Mouse (Mus musculus) forebrain, embryonic 11.5 days (tissue): ENCODE measurements at regions not wholly inside any gene's neighbourhood (a gene's known extent, or its start where the extent isn't known, plus 50 kb on each side); places are given as distances from the start of the nearest gene placed in this dataset.
A peak's percentile ranks its signal among the peaks of the same experiment; 100 is the strongest.

Experiments
- ATAC-seq: fragments of 200-750 bp; cut with Nextera tagmentation; replicated peaks from 2 replicates; pipeline ENCODE4 v1.8.0; 2017; ENCODE audit warnings: moderate TSS enrichment; ENCODE audit not compliant: low FRiP score
- DNase-seq: peaks from one replicate; pipeline ENCODE4 v3.0.0-alpha.2; 2017; ENCODE audit warnings: low spot score
- H3K27ac ChIP-seq: fragments of 300-500 bp; sonication (generic); 2 replicates; pipeline ENCODE4 v1.5.1; 2014; ENCODE audit warnings: low read depth, low read length
- H3K27me3 ChIP-seq: fragments of 300-500 bp; sonication (generic); 2 replicates; pipeline ENCODE4 v1.6.1; 2014; ENCODE audit warnings: mild to moderate bottlenecking, low read length, mixed read lengths; ENCODE audit not compliant: control insufficient read depth, insufficient read depth
- H3K36me3 ChIP-seq: fragments of 300-500 bp; sonication (generic); 2 replicates; pipeline ENCODE4 v1.6.1; 2014; ENCODE audit warnings: mild to moderate bottlenecking, low read length, moderate library complexity, mixed read lengths; ENCODE audit not compliant: control insufficient read depth, insufficient read depth
- H3K4me1 ChIP-seq: fragments of 300-500 bp; sonication (generic); replicated peaks from 2 replicates; pipeline ENCODE4 v1.6.1; 2014; ENCODE audit warnings: low read length, mixed read lengths; ENCODE audit not compliant: control insufficient read depth, insufficient read depth
- H3K4me2 ChIP-seq: fragments of 300-500 bp; sonication (generic); 2 replicates; pipeline ENCODE4 v1.6.1; 2014; ENCODE audit warnings: low read depth, mild to moderate bottlenecking, low read length, moderate library complexity, mixed read lengths; ENCODE audit not compliant: severe bottlenecking
- H3K4me3 ChIP-seq: fragments of 300-500 bp; sonication (generic); 2 replicates; pipeline ENCODE4 v1.5.1; 2014; ENCODE audit warnings: low read depth, low read length
- H3K9ac ChIP-seq: fragments of 300-500 bp; sonication (generic); 2 replicates; pipeline ENCODE4 v1.6.1; 2014; ENCODE audit warnings: low read length
- H3K9me3 ChIP-seq: fragments of 300-500 bp; sonication (generic); 2 replicates; pipeline ENCODE4 v1.6.1; 2016; ENCODE audit warnings: low read length, mixed read lengths; ENCODE audit not compliant: control insufficient read depth
- WGBS: fragments of 180-500 bp; shearing (Covaris S2); extraction: QIAGEN DNeasy Blood & Tissue Kit; methylation state at CpG from one replicate; pipeline ENCODE4 v1.1.7; 2014; 5-methylcytosine and 5-hydroxymethylcytosine counted together

DNA sequence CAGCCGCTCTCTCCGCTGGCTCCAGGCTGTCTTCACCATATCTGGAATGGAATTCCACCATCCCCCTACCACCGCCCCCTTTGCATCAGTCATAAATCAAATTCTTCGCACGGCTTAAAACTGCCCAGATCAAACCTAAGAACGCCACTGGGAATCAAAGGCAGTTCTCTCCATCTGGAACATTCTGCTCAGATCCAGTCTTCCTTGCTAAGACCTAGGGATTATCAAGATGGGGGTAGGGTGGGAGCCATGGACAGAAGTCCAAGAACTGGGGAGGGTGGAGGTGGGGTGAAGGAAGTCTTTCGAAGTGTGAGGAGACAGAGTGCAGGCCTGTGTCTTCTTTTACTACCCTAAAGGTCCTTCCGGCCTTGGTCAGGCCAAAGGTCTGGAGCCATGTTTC lies 236.4 kb upstream of the Rtl1 start:
- WGBS = 93% methylated on average over 8 of the region's 8 CpGs
- no peak overlapping the region for H3K27ac ChIP-seq
- DNase-seq (no peak), ATAC-seq (no peak)
- H3K36me3 ChIP-seq = no peaks in the 10 kb centered on the region
- no peak overlapping the region for H3K4me3 ChIP-seq
- H3K9me3 ChIP-seq = no peaks in the 10 kb centered on the region
- peaks cover 6% of the 10 kb centered on the region; the same call in 1 of the 2 replicates for H3K4me1 ChIP-seq
- no peaks in the 10 kb centered on the region for H3K27me3 ChIP-seq
- H3K4me2 ChIP-seq = no peak overlapping the region
- H3K9ac ChIP-seq = no peak overlapping the region

DNA sequence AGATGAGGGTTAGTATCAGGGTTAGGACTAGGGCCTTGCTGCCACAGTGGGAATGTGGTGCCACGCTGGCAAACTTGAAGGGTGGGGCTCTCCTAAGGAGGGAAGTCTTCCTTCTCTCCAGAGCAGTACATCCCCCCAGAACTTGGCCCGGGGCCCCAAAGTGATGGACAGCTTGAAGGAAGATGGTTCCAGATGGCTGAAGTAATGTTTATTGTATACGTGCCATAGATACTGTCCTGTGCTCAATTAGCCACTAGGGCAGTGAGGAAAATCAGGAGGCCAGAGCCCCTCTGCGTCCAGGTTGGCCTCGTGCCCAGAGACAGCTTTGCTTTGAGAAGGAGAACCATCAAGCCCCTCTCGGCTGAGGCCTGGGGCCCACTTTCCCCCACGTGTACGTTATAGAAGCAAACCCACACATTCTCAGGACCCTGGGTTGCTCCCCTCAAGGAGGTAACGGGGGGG lies 239.0 kb upstream of the Rtl1 start:
- Histone ChIP-seq H3K9ac (no peak overlapping the region), H3K27me3 (no peaks in the 10 kb centered on the region), H3K27ac (no peak overlapping the region), H3K4me3 (no peak overlapping the region), H3K4me1 (0 out of 2 replicates have a peak, but pooled peaks cover 6% of the 10 kb centered on the region), H3K36me3 (no peaks in the 10 kb centered on the region), H3K4me2 (no peak overlapping the region), H3K9me3 (no peaks in the 10 kb centered on the region)
- ATAC-seq = peak; percentile 76; the same call in 1 of the 2 replicates
- WGBS = 42% methylated on average over 9 of the region's 9 CpGs
- peak; percentile 59 for DNase-seq

DNA sequence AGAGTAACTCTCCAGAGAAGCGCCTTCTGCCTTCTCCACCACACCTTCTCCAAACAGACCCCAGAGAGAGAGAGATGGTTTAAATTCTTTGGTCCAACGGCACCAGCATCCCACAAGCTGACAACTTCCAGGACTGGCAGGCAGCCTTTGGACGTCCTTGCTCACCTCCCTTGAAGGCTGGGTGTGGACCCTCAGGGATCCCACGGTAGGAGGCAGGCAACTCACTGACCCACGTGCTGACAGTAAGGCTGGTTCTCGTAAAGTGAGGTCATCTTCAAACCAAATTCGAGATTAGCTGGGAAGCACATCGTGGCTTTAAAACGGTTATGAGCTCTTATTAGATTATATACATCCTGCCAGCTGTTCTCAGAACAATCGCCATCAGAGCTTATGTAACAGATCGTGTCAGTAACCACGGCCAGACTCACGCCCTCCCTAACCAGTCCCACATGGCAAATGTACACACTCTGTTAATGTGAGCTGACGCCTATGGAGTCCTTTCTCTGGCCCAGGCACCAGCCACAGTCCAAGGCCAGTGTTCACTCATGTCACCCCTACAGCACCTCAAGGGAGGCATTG lies 239.9 kb upstream of the Rtl1 start:
- DNase-seq = no peak
- Histone ChIP-seq H3K9ac (no peak overlapping the region), H3K36me3 (no peaks in the 10 kb centered on the region), H3K9me3 (no peaks in the 10 kb centered on the region), H3K27me3 (no peaks in the 10 kb centered on the region), H3K4me1 (0 out of 2 replicates have a peak, but pooled peaks cover 6% of the 10 kb centered on the region), H3K4me3 (no peak overlapping the region), H3K27ac (no peak overlapping the region), H3K4me2 (no peak overlapping the region)
- 78% methylated on average over 14 of the region's 14 CpGs for WGBS
- no peak for ATAC-seq

DNA sequence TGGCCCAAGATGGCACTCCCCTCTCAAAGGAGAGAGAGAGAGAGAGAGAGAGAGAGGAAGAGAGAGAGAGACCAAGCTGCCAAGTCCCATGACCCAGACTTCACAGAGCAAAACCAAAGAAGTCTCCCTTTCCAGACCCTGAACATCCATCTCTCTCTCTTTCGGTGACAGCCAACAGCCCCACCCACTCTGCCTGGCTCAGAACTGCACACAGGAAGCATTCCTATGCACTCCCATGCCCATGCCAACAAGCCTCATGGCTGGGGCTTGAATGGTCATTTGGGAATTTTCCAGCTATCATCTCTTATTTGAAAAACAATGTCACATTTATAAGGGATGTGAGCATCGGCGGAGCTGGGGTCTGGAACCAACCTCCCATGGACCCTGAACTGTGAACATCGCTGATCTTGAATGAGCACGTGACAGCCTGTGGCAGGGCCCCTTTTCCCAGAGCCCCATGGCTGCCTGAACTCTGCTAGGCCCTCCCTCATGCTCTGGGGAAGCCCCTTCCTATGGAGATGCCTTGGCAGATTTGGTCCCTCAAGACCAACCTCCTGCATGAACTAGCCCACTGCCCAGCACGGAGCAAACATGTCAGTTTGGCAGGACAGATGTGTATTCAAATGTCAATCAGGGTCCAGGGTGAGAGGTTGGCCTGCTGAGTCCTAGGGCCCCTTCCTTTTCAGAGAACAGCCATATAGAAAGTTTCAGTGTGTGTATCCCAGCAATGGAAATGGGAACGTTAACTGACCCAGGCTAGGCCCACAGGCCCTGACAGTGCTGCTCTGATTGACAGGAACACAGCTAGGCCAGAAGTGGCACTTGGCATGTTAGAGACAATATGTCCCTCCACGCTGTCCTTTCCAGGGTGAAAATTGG lies 244.8 kb upstream of the Rtl1 start:
- Histone ChIP-seq H3K9me3 (no peaks in the 10 kb centered on the region), H3K27me3 (no peaks in the 10 kb centered on the region), H3K4me1 (peaks cover 6% of the 10 kb centered on the region; the same call in 1 of the 2 replicates), H3K4me2 (no peak overlapping the region), H3K9ac (no peak overlapping the region), H3K4me3 (no peak overlapping the region), H3K27ac (no peak overlapping the region), H3K36me3 (no peaks in the 10 kb centered on the region)
- DNase-seq = no peak
- ATAC-seq = no peak
- WGBS = 67% methylated on average over 8 of the region's 8 CpGs

DNA sequence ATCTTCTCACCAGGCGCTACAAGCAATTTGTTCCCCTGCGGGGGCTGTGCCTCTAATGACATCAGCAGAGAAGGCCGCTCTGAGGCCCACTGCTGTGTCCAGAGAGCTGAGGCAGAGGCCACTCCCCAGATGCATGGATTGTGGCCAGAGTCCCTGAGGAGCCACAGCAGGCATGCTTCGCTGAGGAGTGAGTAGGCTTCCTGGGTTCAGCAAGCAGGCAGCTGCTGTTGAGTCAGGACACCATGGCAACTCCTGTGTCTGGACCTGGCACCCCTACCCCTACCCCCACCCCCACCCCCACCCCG lies 245.4 kb upstream of the Rtl1 start:
- H3K9ac ChIP-seq = no peak overlapping the region
- WGBS = 24% methylated on average over 5 of the region's 5 CpGs
- H3K4me3 ChIP-seq = no peak overlapping the region
- no peaks in the 10 kb centered on the region for H3K36me3 ChIP-seq
- H3K4me2 ChIP-seq = no peak overlapping the region
- DNase-seq = no peak
- no peaks in the 10 kb centered on the region for H3K9me3 ChIP-seq
- H3K4me1 ChIP-seq = peaks cover 6% of the 10 kb centered on the region; the same call in 1 of the 2 replicates
- peak; percentile 21; the same call in 1 of the 2 replicates for ATAC-seq
- no peak overlapping the region for H3K27ac ChIP-seq
- H3K27me3 ChIP-seq = no peaks in the 10 kb centered on the region

DNA sequence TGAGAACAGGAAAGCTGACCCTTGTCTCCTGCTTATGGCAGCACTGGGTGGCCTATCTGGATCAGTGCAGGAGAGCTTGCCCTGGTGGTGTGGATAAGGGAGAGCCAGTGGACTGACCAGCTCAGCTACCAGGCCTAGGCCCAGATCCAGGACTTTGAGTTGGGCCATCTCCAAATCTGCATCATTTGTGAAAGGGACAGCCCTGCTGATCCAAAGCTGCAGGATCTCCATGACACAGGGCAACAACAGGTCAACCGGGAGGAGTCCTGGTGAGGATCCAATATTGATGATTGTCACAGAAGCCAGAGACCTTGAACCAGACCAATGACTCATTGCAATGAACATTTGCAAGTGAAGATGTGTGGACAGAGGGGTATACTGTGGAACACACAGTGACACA lies 256.2 kb upstream of the Rtl1 start:
- Histone ChIP-seq H3K9me3 (peaks cover 2% of the 10 kb centered on the region; the same call in 1 of the 2 replicates), H3K4me1 (no peaks in the 10 kb centered on the region), H3K4me2 (no peak overlapping the region), H3K27ac (no peak overlapping the region), H3K36me3 (no peaks in the 10 kb centered on the region), H3K4me3 (no peak overlapping the region), H3K27me3 (no peaks in the 10 kb centered on the region), H3K9ac (no peak overlapping the region)
- ATAC-seq = no peak
- 95% methylated on average over 1 of the region's 1 CpGs for WGBS
- no peak for DNase-seq

DNA sequence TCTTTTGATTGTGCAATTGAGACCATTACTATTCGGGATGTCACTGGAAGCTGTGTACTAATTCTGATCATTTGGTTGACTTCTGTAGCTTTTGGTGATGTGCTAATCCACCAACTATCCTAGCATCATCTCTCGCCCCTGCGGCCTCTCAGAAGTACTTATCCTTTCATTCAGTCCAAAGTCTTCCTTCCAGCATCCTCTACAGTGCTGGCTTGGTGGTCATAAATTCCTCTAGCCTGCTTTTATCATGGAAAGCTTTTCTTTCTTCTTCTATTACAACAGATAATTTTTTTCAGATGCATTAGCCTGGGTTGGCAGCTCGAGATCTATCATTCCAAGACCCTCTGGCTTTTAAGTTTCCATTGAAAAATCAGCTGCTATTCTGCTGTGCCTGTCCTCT lies 257.6 kb upstream of the Rtl1 start:
- Histone ChIP-seq H3K9me3 (peaks cover 2% of the 10 kb centered on the region; the same call in 1 of the 2 replicates), H3K4me1 (no peaks in the 10 kb centered on the region), H3K4me2 (no peak overlapping the region), H3K27me3 (no peaks in the 10 kb centered on the region), H3K4me3 (no peak overlapping the region), H3K27ac (no peak overlapping the region), H3K36me3 (no peaks in the 10 kb centered on the region), H3K9ac (no peak overlapping the region)
- DNase-seq = no peak
- 57% methylated on average over 4 of the region's 4 CpGs for WGBS
- ATAC-seq = no peak

DNA sequence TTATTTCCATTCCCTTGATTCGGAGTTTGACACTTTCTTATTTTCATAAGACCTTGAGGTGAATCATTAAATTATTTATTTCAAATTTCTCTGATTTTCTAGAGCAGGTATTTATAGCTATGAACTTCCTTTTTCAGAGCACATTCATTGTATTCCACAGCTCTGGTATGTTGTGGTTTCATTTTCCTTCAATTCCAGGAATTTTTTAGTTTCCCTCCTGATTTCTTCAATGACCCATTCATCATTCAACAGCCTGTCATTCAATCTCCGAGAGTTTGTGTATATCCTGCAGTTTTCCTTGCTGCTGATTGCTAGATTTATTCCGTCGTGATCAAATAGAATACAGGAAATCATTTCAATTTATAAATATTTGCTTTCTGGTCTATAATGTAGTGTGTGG lies 264.7 kb upstream of the Rtl1 start:
- H3K4me1 ChIP-seq = no peaks in the 10 kb centered on the region
- no peak overlapping the region for H3K4me2 ChIP-seq
- H3K9ac ChIP-seq = no peak overlapping the region
- ATAC-seq (no peak), DNase-seq (no peak)
- no peak overlapping the region for H3K27ac ChIP-seq
- no peaks in the 10 kb centered on the region for H3K9me3 ChIP-seq
- H3K4me3 ChIP-seq = no peak overlapping the region
- 86% methylated on average over 4 of the region's 4 CpGs for WGBS
- no peaks in the 10 kb centered on the region for H3K27me3 ChIP-seq
- H3K36me3 ChIP-seq = no peaks in the 10 kb centered on the region
